Mouse (Mus musculus) lung, postnatal 25 days (tissue): ENCODE results near the gene Cd177.
"Not testable (repeated sequence)": the region's sequence is repeated elsewhere in the genome, so short reads cannot be mapped to it uniquely, and the experiment has no call there.

ENCODE experiments used
- DNase-seq: peaks from one replicate; pipeline ENCODE4 v3.0.0; 2022; ENCODE audit warnings: low spot score

The Cd177 gene

DNA sequence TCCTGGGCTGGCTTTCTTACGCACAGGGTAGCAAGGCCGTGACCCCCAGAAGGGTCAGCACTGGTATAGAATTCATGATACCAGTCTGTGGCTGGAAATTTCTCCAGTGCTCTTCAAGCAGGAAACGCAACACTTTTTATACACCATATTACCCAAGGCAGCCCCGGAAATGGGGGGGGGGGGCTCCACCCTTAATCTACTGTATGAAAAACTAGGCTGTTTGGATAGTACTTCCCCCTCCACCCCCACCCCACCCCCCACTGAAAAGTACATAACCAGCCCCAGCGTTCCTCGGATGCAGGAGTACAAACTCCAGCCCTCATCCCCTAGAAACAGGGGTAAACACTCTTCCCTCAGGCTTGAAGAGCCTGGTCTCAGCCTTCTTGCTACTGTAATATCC is at the start of gene Cd177:
Cd177 (minus strand) TSS at position 101 of the 400 bp plus-strand sequence.
- DNase-seq = no peak

DNA sequence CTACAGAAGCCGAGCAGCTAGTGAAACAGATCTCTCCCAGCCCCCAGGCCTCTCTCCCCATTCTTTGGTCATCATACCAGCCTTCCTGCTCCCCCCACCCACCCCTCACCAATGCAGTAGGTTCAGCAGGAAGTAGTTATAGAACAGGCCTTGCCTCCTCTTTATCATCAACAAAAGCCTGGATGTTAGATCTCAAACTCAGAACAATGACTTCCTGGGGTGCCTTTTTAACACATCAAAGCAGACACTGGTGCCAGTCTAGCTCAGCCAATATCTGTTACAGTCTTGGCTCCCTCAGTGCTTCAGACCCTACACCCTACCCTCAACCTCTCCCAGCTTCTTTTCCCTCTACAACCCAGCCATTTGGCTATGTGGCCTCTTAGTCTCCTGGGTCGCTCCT is 48.9 kb upstream of the Cd177 start:
- DNase-seq = no peak

- DNase-seq = no peak
These were observed 44.7 kb upstream of the Cd177 start for GRCm38 (mm10) chr7:24804826-24805225.

GRCm38 (mm10) chr7:24802149-24802767 is 42.1 kb upstream of the Cd177 start:
- no peak for DNase-seq

DNA sequence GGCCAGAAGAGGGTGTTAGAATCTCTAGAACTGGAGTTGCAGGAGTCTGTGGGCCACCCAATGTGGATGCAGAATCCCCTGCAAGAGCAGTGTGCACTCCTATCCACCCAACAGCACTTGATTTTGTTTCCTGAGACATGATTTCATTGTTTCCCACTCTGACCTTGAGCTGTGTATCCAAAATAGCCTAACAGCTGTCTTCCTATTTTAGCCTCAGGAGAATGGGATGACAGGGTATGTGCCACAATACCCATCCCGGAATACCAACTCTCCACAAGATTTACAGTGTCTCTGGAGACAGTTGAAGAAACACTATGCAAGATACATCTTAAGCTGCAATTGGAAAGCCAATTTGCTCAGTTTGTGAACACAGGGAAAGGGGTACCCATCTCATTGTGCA is 37.8 kb upstream of the Cd177 start:
- no peak for DNase-seq

DNA sequence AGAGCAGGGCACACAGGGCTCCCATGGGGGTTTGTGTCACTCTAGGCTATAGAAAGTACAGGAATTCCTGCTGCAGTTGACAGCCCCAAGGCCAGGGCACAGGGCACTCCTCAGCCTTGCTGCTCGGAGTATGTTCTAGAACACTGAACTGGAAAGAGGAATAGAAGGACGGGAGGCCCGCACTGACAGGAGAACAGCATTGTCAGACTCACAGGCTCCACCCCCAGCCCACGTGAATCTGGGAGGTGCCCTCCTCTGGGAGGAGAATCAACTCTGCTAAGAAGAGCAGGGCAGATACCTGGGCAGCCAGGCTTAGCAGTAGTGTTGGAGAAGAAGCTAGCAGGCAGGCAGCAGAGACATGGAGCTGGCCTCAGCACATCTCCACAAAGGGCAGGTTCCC is 16.8 kb upstream of the Cd177 start, which contains the start of gene Ceacam10:
Ceacam10 (plus strand) TSS at position 289 of the 400 bp plus-strand sequence.
- not testable (repeated sequence) for DNase-seq

DNA sequence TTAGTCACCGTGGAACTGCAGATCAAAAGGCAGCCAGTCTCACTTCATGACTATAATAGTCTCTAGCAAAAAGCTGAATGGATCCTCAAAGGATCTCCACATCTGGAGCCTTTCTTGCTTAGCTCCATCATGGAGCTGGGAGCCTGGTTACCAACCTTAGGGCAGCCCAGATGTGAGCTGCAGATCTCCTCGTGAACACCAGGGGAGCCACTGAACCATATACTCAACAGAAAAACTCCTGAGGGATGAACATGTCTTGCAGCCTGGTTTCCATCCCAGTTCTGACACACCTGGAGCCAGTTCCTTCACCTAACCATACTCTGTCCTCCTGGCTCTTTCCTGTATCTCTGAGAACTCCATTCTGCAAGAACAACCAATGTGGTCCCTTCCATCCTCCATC is 16.0 kb upstream of the Cd177 start:
- DNase-seq = no peak

- DNase-seq = no peak
These were observed 13.9 kb upstream of the Cd177 start for GRCm38 (mm10) chr7:24773942-24774535.

DNA sequence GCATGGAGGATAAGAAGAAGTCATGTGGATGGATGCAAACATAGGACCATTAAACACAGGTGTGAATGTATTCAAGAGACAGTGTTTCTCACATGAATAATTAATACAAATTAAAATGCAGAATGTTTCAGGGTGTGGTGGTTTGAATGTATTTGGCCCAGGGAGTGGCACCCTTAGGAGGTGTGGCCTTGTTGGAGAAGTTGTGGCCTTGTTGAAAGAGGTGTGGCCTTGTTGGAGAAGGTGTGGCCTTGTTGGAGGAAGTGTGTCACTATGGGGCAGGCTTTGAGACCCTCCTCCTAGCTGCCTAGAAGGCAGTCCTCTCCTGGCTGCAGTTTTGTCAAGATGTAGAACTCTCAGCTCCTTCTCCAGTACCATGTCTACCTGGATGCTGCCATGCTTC is 11.2 kb upstream of the Cd177 start:
- DNase-seq = no peak

GRCm38 (mm10) chr7:24762574-24762973 is 2.5 kb upstream of the Cd177 start:
- no peak for DNase-seq

- no peak for DNase-seq
These were observed 1.1 kb upstream of the Cd177 start for GRCm38 (mm10) chr7:24761161-24761560.

DNA sequence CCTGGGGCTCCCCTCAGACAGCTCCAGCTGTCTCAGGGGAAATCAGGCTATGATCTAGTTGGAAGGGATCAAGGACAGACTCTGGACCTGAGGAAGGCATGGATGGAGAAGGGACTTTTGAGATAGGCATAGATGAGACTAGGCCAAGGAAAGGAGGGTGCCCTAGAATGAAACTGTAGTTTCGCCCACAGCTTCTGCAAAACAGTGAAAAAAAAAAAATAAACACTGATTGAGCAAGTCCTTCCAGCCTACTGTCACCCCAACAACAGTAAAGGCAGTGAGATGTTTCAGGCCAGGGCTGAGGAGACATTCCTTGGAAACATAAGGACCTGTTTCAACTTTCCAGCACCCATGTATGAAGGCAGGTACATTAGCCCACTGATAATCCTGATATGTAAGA is 1.6 kb downstream of the Cd177 start:
- no peak for DNase-seq

DNA sequence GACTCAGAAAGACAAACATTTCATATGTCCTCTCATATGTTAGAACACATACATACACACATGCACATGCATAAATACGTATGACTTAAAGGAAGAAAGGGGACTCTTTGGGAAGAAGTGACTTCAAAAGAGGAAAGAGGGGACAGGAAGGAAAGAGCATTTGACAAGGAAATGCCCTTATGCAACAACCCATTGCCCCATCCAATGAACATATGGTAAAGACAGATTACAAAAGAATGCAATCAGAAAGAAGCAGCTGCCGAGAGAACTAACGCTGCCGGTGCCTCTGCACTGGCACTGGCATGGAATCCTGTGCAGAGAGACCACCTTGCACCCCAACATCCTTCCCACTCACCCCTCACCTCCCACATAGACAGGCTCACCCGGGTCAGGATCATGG is 6.6 kb downstream of the Cd177 start:
- no peak for DNase-seq

DNA sequence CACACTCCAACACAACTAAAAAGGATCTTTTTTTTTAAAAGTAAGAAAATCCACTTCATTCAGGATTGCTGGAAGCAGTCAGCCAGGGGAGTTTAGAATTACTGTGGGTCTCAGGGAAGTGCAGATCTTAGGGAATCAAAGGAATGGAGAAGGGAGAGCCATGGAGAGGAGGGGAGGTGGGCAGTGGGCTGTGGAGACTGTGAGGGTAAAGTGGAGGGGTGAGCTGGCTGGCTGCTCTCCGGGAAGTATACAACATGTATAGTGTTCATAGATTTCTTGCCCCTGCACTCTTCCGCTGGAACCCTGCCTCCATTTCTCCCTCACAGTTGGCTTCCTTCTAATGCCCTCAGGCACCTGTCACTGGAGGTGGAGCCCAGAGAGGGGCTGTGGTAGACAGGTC is 8.5 kb downstream of the Cd177 start:
- DNase-seq = no peak

GRCm38 (mm10) chr7:24750695-24751094 is 9.4 kb downstream of the Cd177 start:
- no peak for DNase-seq

DNA sequence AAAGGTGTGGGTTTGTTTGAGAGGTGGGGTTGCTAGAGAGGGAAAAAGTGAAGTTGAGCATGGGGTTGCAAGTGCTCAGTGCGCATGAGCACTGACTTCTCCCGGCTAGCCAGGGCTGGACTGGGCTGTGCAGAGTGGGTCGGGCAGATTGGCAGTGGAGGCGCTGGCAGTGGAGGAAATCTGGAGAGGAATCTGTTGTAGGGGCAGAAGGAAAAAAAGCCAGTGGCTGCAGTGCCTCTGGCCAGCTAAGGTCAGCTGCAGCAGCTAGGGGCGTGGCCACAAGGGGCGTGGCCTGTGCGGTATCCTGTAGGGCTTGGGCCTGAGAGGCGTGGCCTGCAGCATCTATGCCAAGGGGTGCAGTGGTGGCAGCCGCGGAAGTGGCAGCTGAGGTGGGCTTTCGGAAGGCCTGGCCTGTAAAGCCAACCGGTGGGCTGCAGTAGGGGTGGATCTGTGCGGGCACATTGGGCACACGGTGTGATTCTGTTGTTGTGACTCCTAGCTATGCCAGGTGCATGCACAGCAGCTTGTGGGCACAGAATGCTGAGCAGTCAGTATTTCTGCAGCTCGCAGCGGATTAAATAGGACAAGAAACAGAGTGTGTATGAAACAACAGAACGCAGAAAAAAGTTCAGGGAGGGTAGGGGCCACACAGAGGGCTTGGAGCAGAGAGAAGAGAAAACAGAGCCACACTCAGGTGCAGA is 24.0 kb downstream of the Cd177 start:
- no peak for DNase-seq

GRCm38 (mm10) chr7:24726808-24727207 is 33.3 kb downstream of the Cd177 start, which contains the start of gene Gm4763:
Gene Gm4763 (minus strand): TSS chr7:24726908.
- not testable (repeated sequence) for DNase-seq

GRCm38 (mm10) chr7:24715039-24715438 is 45.1 kb downstream of the Cd177 start:
- DNase-seq = peak; percentile 9

DNA sequence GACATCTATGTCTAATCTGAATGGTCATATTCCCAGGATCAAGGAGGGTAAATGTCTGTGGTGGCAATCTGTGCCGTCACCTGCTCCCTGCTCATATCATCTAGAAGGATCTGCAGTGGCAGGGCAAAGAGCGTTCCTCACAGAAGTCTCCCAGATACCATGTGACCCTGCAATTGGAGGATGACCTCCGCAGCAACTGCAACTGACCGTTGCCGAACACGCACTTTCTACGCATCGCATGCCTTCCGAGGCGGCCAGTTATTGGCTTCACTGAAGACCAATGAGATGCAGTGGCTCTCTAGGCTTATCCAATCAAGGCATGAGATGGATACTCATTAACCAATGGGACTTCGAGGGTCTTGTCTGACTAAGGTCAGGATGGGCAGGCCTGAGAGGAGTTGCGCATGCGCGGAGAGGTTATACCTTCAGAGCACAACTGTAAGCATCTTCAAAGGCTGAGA is 51.2 kb downstream of the Cd177 start, which contains the start of gene BC049730:
BC049730 (plus strand) TSS at position 411 of the 461 bp plus-strand sequence.
- no peak for DNase-seq

- DNase-seq = not testable (repeated sequence)
These were observed 57.3 kb downstream of the Cd177 start for GRCm38 (mm10) chr7:24702841-24703240.

DNA sequence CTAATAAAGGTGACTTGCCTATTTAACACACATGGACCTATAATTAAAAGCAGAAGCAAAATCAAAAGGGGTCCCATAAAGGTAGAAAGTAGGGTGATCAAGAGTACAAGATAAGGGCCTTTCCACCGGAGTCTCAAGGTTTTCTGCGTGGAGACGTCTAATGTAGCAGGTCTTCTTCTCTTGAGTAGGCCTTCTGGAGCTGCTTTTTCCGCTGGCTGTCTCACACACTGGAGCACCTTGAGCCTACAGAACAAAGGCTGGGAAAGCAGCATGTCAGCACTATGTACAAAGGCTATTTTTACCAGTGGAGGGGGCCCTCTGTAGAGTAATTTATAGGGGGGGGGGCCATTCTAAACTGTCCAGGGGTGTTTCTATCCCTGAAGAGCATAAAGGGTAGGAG is 62.2 kb downstream of the Cd177 start:
- not testable (repeated sequence) for DNase-seq
